Mouse (Mus musculus) midbrain, embryonic 11.5 days (tissue): ENCODE data around the gene Nfatc4. TPM values are rescaled to one million over a fixed set of nuclear protein-coding genes. Genes with fewer than 3 reads are reported as not detected.

Experiments
- ATAC-seq: fragments of 200-750 bp; cut with Nextera tagmentation; 2 replicates; pipeline ENCODE4 v1.8.0; 2017; ENCODE audit warnings: moderate TSS enrichment, moderate library complexity; ENCODE audit not compliant: low FRiP score
- DNase-seq: peaks from one replicate; pipeline ENCODE4 v3.0.0; 2015; ENCODE audit warnings: low spot score; ENCODE audit errors: missing footprints
- H3K27ac ChIP-seq: fragments of 300-500 bp; sonication (generic); 2 replicates; pipeline ENCODE4 v1.5.1; 2014; ENCODE audit warnings: low read depth, low read length
- H3K27me3 ChIP-seq: fragments of 300-500 bp; sonication (generic); 2 replicates; pipeline ENCODE4 v1.6.1; 2014; ENCODE audit warnings: mild to moderate bottlenecking, low read length, moderate library complexity, mixed read lengths; ENCODE audit not compliant: control insufficient read depth, insufficient read depth
- H3K36me3 ChIP-seq: fragments of 300-500 bp; sonication (generic); 2 replicates; pipeline ENCODE4 v1.6.1; 2014; ENCODE audit warnings: mild to moderate bottlenecking, low read length, moderate library complexity, mixed read lengths; ENCODE audit not compliant: control insufficient read depth, insufficient read depth
- H3K4me1 ChIP-seq: fragments of 300-500 bp; sonication (generic); 2 replicates; pipeline ENCODE4 v1.6.1; 2014; ENCODE audit warnings: low read length; ENCODE audit not compliant: control insufficient read depth, insufficient read depth
- H3K4me2 ChIP-seq: fragments of 300-500 bp; sonication (generic); 2 replicates; pipeline ENCODE4 v1.6.1; 2014; ENCODE audit warnings: mild to moderate bottlenecking, moderate library complexity
- H3K4me3 ChIP-seq: fragments of 300-500 bp; sonication (generic); 2 replicates; pipeline ENCODE4 v1.5.1; 2014; ENCODE audit warnings: low read depth, low read length
- H3K9ac ChIP-seq: fragments of 300-500 bp; sonication (generic); 2 replicates; pipeline ENCODE4 v1.6.1; 2014; ENCODE audit warnings: low read length
- H3K9me3 ChIP-seq: fragments of 300-500 bp; sonication (generic); 2 replicates; pipeline ENCODE4 v1.6.1; 2016; ENCODE audit warnings: low read length; ENCODE audit not compliant: control insufficient read depth
- WGBS: fragments of 180-500 bp; shearing (Covaris S2); extraction: QIAGEN DNeasy Blood & Tissue Kit; methylation state at CpG from one replicate; pipeline ENCODE4 v1.1.7; 2014; 5-methylcytosine and 5-hydroxymethylcytosine counted together
- polyA plus RNA-seq: library from polyadenylated mRNA; unstranded; fragments of >200 nt; fragmentation: Nextera tagmentation; extraction: Ambion mirVana; gene quantifications from 2 replicates; pipeline ENCODE4 v1.2.1, GENCODE M21; 2014

Gene Nfatc4
- 9.9 and 11.5 TPM in 2 replicates for polyA plus RNA-seq

DNA sequence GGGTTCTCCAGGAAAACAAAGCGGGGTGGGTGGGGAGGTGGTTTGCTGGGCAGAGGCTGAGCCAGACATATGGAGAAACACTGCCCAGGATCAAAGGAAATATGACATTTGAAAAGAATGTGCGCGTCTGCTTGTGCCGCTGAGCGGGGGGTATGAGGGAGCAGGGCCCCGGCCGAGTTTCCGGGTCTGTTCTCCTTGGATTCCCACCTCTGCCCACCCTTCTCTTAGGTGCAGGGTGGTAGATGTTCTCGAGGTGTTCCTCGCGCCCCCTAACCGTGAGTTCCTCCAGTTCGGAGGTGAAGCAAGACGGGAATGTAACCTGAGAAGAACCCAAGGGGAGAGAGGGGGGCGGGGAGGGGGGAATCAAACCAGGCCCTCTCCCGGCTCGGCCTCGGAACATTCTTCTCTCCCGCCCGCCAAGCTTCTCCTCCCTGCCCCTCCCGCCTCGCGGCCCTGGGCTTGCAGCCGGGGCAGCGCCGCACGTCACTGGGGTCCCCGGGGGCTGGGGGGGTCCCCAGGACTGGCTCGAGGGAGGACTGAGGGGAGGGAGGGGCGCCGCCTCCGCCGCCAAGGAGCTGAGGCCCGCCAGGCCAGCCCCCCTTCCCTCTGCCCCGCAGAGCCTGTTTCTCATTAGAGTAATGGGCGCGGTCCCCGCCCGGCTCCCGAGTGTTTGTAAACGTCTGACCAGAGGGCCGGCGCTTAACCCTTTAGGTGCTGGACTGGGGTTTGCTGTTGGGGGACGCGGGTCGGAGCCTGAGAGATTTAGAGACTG lies at the start of gene Nfatc4:
Gene Nfatc4, plus strand, starts transcription at position 154 of the 772 bp plus-strand sequence.
- Histone ChIP-seq H3K9me3 (no peaks in the 10 kb centered on the region), H3K27me3 (peaks cover 19% of the 10 kb centered on the region), H3K4me2 (peak within 1 kb of the TSS; percentile 89), H3K4me1 (peaks cover 35% of the 10 kb centered on the region), H3K27ac (peak within 1 kb of the TSS; percentile 82), H3K9ac (peak within 1 kb of the TSS; percentile 88), H3K4me3 (peak within 1 kb of the TSS; percentile 52), H3K36me3 (no peaks in the 10 kb centered on the region)
- ATAC-seq (peak; percentile 83), DNase-seq (peak; percentile 99)
- WGBS: 1% methylated on average over 46 of the region's 46 CpGs

- Histone ChIP-seq H3K36me3 (no peaks in the 10 kb centered on the region), H3K27ac (no peak overlapping the region), H3K27me3 (peaks cover 4% of the 10 kb centered on the region), H3K4me3 (no peak overlapping the region), H3K9ac (no peak overlapping the region), H3K4me2 (no peak overlapping the region), H3K4me1 (no peaks in the 10 kb centered on the region), H3K9me3 (no peaks in the 10 kb centered on the region)
- no peak for ATAC-seq
- no peak for DNase-seq
- WGBS: 74% methylated on average over 7 of the region's 7 CpGs
Measured at GRCm38 (mm10) chr14:55776711-55777110, 46.2 kb upstream of the Nfatc4 start.

DNA sequence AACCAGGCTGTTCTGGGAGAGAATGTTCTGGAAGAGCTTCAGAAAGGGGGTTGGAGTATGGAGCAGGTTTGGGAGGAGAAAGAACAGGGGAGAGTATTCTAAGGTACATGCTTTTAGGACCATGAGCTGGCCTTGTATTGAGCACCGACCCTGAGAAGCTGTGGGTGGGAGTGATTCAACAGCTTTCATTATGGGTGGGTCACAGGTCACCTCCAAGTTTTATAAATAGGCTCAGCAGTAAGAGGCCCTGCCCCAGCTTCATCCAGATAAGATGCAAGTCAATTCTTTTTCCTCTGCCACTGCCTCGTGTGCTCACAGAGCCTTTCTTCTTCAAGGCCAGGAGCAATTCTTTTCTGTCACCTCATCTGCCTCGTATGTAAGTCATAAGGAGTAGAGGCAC lies 45.8 kb upstream of the Nfatc4 start:
- H3K27me3 ChIP-seq: peaks cover 9% of the 10 kb centered on the region
- 62% methylated on average over 3 of the region's 3 CpGs for WGBS
- no peaks in the 10 kb centered on the region for H3K9me3 ChIP-seq
- no peaks in the 10 kb centered on the region for H3K4me1 ChIP-seq
- H3K36me3 ChIP-seq: no peaks in the 10 kb centered on the region
- no peak overlapping the region for H3K9ac ChIP-seq
- ATAC-seq (no peak), DNase-seq (peak; percentile 72)
- H3K4me2 ChIP-seq: no peak overlapping the region
- H3K4me3 ChIP-seq: no peak overlapping the region
- no peak overlapping the region for H3K27ac ChIP-seq

- DNase-seq (peak; percentile 14), ATAC-seq (no peak)
- no peak overlapping the region for H3K4me2 ChIP-seq
- H3K9ac ChIP-seq: no peak overlapping the region
- H3K4me3 ChIP-seq: no peak overlapping the region
- no peaks in the 10 kb centered on the region for H3K36me3 ChIP-seq
- 90% methylated on average over 11 of the region's 11 CpGs for WGBS
- H3K9me3 ChIP-seq: no peaks in the 10 kb centered on the region
- no peak overlapping the region for H3K27ac ChIP-seq
- H3K4me1 ChIP-seq: no peaks in the 10 kb centered on the region
- H3K27me3 ChIP-seq: peaks cover 15% of the 10 kb centered on the region
Measured at GRCm38 (mm10) chr14:55777806-55778205, 45.1 kb upstream of the Nfatc4 start.

DNA sequence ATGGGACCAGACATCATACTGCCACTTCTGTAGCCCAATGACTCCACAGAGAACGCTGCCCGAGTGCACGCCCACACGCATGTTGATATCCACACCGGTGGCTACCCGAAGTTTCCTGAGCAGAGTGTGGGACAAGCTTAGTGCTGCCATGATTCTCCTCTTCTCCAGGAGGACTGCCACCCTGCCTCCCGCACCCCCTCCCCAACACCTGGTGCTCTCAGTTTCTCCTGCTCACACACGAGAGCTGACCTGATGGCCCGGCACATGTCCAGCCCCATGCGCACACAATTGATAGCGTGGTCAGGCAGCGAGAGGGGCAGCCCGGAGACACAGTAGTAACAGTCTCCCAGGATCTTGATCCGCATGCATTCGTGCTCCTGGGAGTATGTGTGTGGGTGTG lies 44.3 kb upstream of the Nfatc4 start:
- WGBS: 93% methylated on average over 15 of the region's 15 CpGs
- Histone ChIP-seq H3K4me1 (no peaks in the 10 kb centered on the region), H3K27ac (no peak overlapping the region), H3K4me2 (no peak overlapping the region), H3K9ac (no peak overlapping the region), H3K9me3 (no peaks in the 10 kb centered on the region), H3K4me3 (no peak overlapping the region), H3K36me3 (no peaks in the 10 kb centered on the region), H3K27me3 (peaks cover 23% of the 10 kb centered on the region)
- ATAC-seq (no peak), DNase-seq (peak; percentile 68)

- DNase-seq (peak; percentile 0), ATAC-seq (no peak)
- WGBS: 68% methylated on average over 16 of the region's 16 CpGs
- Histone ChIP-seq H3K4me2 (no peak overlapping the region), H3K4me1 (no peaks in the 10 kb centered on the region; the same call in 1 of the 2 replicates), H3K27ac (no peak overlapping the region), H3K4me3 (no peak overlapping the region), H3K9ac (no peak overlapping the region), H3K36me3 (no peaks in the 10 kb centered on the region), H3K9me3 (no peaks in the 10 kb centered on the region), H3K27me3 (peaks cover 33% of the 10 kb centered on the region)
Measured at GRCm38 (mm10) chr14:55779656-55780055, 43.3 kb upstream of the Nfatc4 start.

DNA sequence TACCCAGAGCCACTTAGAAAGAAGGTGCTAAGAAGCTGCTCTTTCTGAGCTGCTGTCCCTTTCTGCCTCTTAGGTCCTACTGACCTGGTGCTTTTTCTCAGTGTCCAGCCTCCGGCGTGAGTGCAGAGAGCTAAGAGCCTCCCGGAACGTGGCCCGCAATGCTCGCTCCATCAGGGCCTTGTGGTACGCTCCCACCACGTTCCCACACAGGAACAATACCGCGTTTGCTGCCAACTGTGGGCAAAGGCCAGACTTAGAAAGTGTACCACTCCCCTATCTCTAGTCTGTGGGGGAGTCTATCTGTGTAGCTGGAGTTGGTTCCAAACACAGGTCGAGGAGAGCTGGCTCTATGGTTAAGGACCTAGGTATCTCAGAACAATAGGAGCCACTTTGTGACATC lies 42.2 kb upstream of the Nfatc4 start:
- ATAC-seq: no peak
- peaks cover 40% of the 10 kb centered on the region for H3K27me3 ChIP-seq
- no peak overlapping the region for H3K4me3 ChIP-seq
- DNase-seq: peak; percentile 28
- no peaks in the 10 kb centered on the region; the same call in 1 of the 2 replicates for H3K4me1 ChIP-seq
- no peak overlapping the region for H3K27ac ChIP-seq
- H3K36me3 ChIP-seq: no peaks in the 10 kb centered on the region
- no peaks in the 10 kb centered on the region for H3K9me3 ChIP-seq
- WGBS: 82% methylated on average over 11 of the region's 11 CpGs
- no peak overlapping the region for H3K9ac ChIP-seq
- H3K4me2 ChIP-seq: no peak overlapping the region

- Histone ChIP-seq H3K4me3 (no peak overlapping the region), H3K9me3 (no peaks in the 10 kb centered on the region), H3K4me2 (peak overlapping the region; percentile 30; the same call in 1 of the 2 replicates), H3K4me1 (no peaks in the 10 kb centered on the region; the same call in 1 of the 2 replicates), H3K36me3 (no peaks in the 10 kb centered on the region), H3K9ac (no peak overlapping the region), H3K27ac (no peak overlapping the region), H3K27me3 (peaks cover 46% of the 10 kb centered on the region)
- DNase-seq: peak; percentile 95
- peak; percentile 69; the same call in 1 of the 2 replicates for ATAC-seq
- WGBS: 16% methylated on average over 14 of the region's 14 CpGs
Measured at GRCm38 (mm10) chr14:55781310-55781709, 41.6 kb upstream of the Nfatc4 start.

DNA sequence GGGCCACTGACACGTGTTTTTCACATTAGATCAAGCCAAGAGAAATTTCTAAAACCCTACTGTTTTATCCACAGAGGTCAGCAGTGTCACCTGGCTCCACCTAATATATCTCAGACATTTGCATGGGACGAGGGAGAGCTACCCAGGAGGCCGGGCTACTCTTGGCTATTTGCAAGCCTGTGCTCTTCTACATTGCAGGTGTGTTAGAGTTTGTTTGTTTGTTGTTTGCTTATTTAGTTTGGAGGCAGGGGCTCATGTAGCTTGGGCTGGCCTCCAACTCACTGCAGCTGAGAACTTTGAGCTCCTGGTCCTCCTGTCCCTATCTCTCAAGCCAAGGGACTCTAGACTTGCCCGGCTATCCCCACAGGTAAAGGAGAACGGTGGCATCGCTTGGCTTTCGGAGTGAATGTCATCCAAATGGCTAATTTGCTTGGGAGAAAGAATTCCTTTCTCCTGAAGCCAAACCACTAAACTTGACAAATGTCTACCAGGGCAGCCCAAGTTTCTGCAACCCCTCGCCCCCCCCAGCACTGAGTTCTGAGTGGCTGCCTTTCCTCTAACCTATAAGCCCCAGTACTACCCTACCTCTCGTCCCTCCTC lies 40.5 kb upstream of the Nfatc4 start:
- Histone ChIP-seq H3K4me1 (no peaks in the 10 kb centered on the region; the same call in 1 of the 2 replicates), H3K4me3 (no peak overlapping the region), H3K9ac (no peak overlapping the region), H3K9me3 (no peaks in the 10 kb centered on the region), H3K36me3 (no peaks in the 10 kb centered on the region), H3K27me3 (peaks cover 51% of the 10 kb centered on the region), H3K27ac (no peak overlapping the region), H3K4me2 (no peak overlapping the region)
- WGBS: 51% methylated on average over 9 of the region's 9 CpGs
- DNase-seq: no peak
- no peak for ATAC-seq
